Mouse (Mus musculus): Measurements from ENCODE around the gene Cyb5d1.
A peak's percentile ranks its signal among the peaks of the same experiment; 100 is the strongest.

Cyb5d1 gene

GRCm38 (mm10) chr11:69395235-69395633, at the start of gene Cyb5d1, which contains the start of gene Naa38:
Cyb5d1 (minus strand) TSS chr11:69395631.
Naa38 (plus strand) TSS chr11:69395487.
- DNase-seq, result peak; percentile 90

- peak; percentile 60 for DNase-seq
Observed at GRCm38 (mm10) chr11:69443328-69443727, 47.9 kb upstream of the Cyb5d1 start.

GRCm38 (mm10) chr11:69437291-69437690, 41.9 kb upstream of the Cyb5d1 start:
- no peak for DNase-seq

GRCm38 (mm10) chr11:69433189-69433588, 37.8 kb upstream of the Cyb5d1 start:
- no peak for DNase-seq

- no peak for DNase-seq
Observed at GRCm38 (mm10) chr11:69432640-69432982, 37.2 kb upstream of the Cyb5d1 start.

- peak; percentile 82 for DNase-seq
Observed at GRCm38 (mm10) chr11:69431829-69432639, 36.6 kb upstream of the Cyb5d1 start.

GRCm38 (mm10) chr11:69430631-69431030, 35.2 kb upstream of the Cyb5d1 start:
- DNase-seq, result no peak

GRCm38 (mm10) chr11:69429313-69429712, 33.9 kb upstream of the Cyb5d1 start:
- peak; percentile 57 for DNase-seq

GRCm38 (mm10) chr11:69428751-69429150, 33.3 kb upstream of the Cyb5d1 start:
- DNase-seq, result peak; percentile 76

- DNase-seq, result no peak
Observed at GRCm38 (mm10) chr11:69426246-69426645, 30.8 kb upstream of the Cyb5d1 start.

- DNase-seq, result no peak
Observed at GRCm38 (mm10) chr11:69423885-69424284, 28.5 kb upstream of the Cyb5d1 start.

GRCm38 (mm10) chr11:69422842-69423241, 27.4 kb upstream of the Cyb5d1 start:
- DNase-seq, result no peak

GRCm38 (mm10) chr11:69421131-69421977, 25.9 kb upstream of the Cyb5d1 start:
- no peak for DNase-seq

- DNase-seq, result no peak
Observed at GRCm38 (mm10) chr11:69420554-69421000, 25.1 kb upstream of the Cyb5d1 start.

GRCm38 (mm10) chr11:69419813-69420553, 24.6 kb upstream of the Cyb5d1 start:
- peak; percentile 74 for DNase-seq

GRCm38 (mm10) chr11:69419443-69419812, 24.0 kb upstream of the Cyb5d1 start:
- DNase-seq, result peak; percentile 59

GRCm38 (mm10) chr11:69418481-69419442, 23.3 kb upstream of the Cyb5d1 start:
- peak; percentile 90 for DNase-seq

GRCm38 (mm10) chr11:69417449-69418384, 22.3 kb upstream of the Cyb5d1 start:
- DNase-seq, result peak; percentile 98

- no peak for DNase-seq
Observed at GRCm38 (mm10) chr11:69416921-69417448, 21.6 kb upstream of the Cyb5d1 start.

- no peak for DNase-seq
Observed at GRCm38 (mm10) chr11:69416509-69416908, 21.1 kb upstream of the Cyb5d1 start.

Measured in lung, postnatal 14 days (tissue).